Mouse (Mus musculus): ENCODE measurements around the gene Rtf1. TPM values are rescaled to one million over a fixed set of nuclear protein-coding genes. Genes with fewer than 3 reads are reported as not detected.

Gene Rtf1
- polyA plus RNA-seq, 1 experiment from 2014 or later = 81.4 TPM

- peaks cover 52% of the 10 kb centered on the region for H3K27me3 ChIP-seq
- no peak overlapping the region for H3K27ac ChIP-seq
- 3% methylated on average over 43 of the region's 44 CpGs for WGBS
- ATAC-seq = no peak
- no peaks in the 10 kb centered on the region for H3K9me3 ChIP-seq (replicated peaks)
- H3K4me3 ChIP-seq = peak overlapping the region; percentile 62
- H3K4me1 ChIP-seq = peaks cover 14% of the 10 kb centered on the region
- peak overlapping the region; percentile 98 for H3K4me2 ChIP-seq
- H3K9ac ChIP-seq = peak overlapping the region; percentile 70
- peaks cover 10% of the 10 kb centered on the region for H3K36me3 ChIP-seq (ENCODE audit: poor library complexity, severe bottlenecking)
Observed at GRCm38 (mm10) chr2:119758844-119759835, 84.3 kb downstream of the Rtf1 start.

- Histone ChIP-seq H3K4me3 (0 out of 2 replicates have a peak within 1 kb of the TSS, but pooled peaks have one; percentile 62), H3K27me3 (peaks cover 52% of the 10 kb centered on the region), H3K9me3 (replicated peaks) (no peaks in the 10 kb centered on the region), H3K9ac (no peak within 1 kb of the TSS), H3K36me3 (ENCODE audit: poor library complexity, severe bottlenecking) (peaks cover 21% of the 10 kb centered on the region), H3K27ac (no peak within 1 kb of the TSS), H3K4me2 (peak within 1 kb of the TSS; percentile 98; the same call in 1 of the 2 replicates), H3K4me1 (peaks cover 14% of the 10 kb centered on the region)
- no peak for ATAC-seq
- 18% methylated on average over 9 of the region's 9 CpGs for WGBS
Observed at GRCm38 (mm10) chr2:119760251-119760650, 85.4 kb downstream of the Rtf1 start, which contains the start of gene Ltk. Gene Ltk, minus strand, starts transcription at chr2:119760431.

- no peak overlapping the region for H3K4me2 ChIP-seq
- ATAC-seq = no peak
- 86% methylated on average over 1 of the region's 1 CpGs for WGBS
- H3K4me3 ChIP-seq = no peak overlapping the region
- peaks cover 14% of the 10 kb centered on the region for H3K4me1 ChIP-seq
- H3K27me3 ChIP-seq = peaks cover 39% of the 10 kb centered on the region
- no peaks in the 10 kb centered on the region for H3K9me3 ChIP-seq (replicated peaks)
- H3K9ac ChIP-seq = no peak overlapping the region
- peaks cover 35% of the 10 kb centered on the region for H3K36me3 ChIP-seq (ENCODE audit: poor library complexity, severe bottlenecking)
- H3K27ac ChIP-seq = no peak overlapping the region
Observed at GRCm38 (mm10) chr2:119762276-119762675, 87.4 kb downstream of the Rtf1 start.

GRCm38 (mm10) chr2:119763924-119764323 is 89.1 kb downstream of the Rtf1 start:
- ATAC-seq = no peak
- Histone ChIP-seq H3K4me2 (no peak overlapping the region), H3K36me3 (ENCODE audit: poor library complexity, severe bottlenecking) (peaks cover 47% of the 10 kb centered on the region), H3K27me3 (peaks cover 22% of the 10 kb centered on the region), H3K9me3 (replicated peaks) (no peaks in the 10 kb centered on the region), H3K4me3 (no peak overlapping the region), H3K9ac (no peak overlapping the region), H3K27ac (no peak overlapping the region), H3K4me1 (peaks cover under 1% of the 10 kb centered on the region; the same call in 1 of the 2 replicates)
- 68% methylated on average over 4 of the region's 4 CpGs for WGBS

- WGBS = 90% methylated on average over 6 of the region's 6 CpGs
- no peak overlapping the region for H3K4me2 ChIP-seq
- H3K9me3 ChIP-seq (replicated peaks) = no peaks in the 10 kb centered on the region
- H3K9ac ChIP-seq = no peak overlapping the region
- ATAC-seq = no peak
- no peaks in the 10 kb centered on the region for H3K4me1 ChIP-seq
- H3K27me3 ChIP-seq = no peaks in the 10 kb centered on the region
- peaks cover 80% of the 10 kb centered on the region for H3K36me3 ChIP-seq (ENCODE audit: poor library complexity, severe bottlenecking)
- no peak overlapping the region for H3K27ac ChIP-seq
- H3K4me3 ChIP-seq = no peak overlapping the region
Observed at GRCm38 (mm10) chr2:119767246-119767645, 92.4 kb downstream of the Rtf1 start.

Other genes with a start within 250 kb of the Rtf1 start
- gene Ino80, start 197.4 kb upstream of the Rtf1 start, polyA plus RNA-seq (2015; fragmentation: Nextera tagmentation; extraction: Ambion mirVana) = 4.1 and 4.6 TPM in 2 replicates
- 0.34 and 0.59 TPM in 2 replicates for gene Exd1, start 127.4 kb upstream of the Rtf1 start, polyA plus RNA-seq (2015; fragmentation: Nextera tagmentation; extraction: Ambion mirVana)
- gene Chp1, start 127.4 kb upstream of the Rtf1 start, polyA plus RNA-seq (2015; fragmentation: Nextera tagmentation; extraction: Ambion mirVana) = 65.7 and 69.6 TPM in 2 replicates
- 80.5 and 82.5 TPM in 2 replicates for gene Nusap1, start 56.8 kb upstream of the Rtf1 start, polyA plus RNA-seq (2015; fragmentation: Nextera tagmentation; extraction: Ambion mirVana)
- gene Oip5, start 56.6 kb upstream of the Rtf1 start, polyA plus RNA-seq (2015; fragmentation: Nextera tagmentation; extraction: Ambion mirVana) = 26.3 and 27.6 TPM in 2 replicates
- gene Ndufaf1, start 12.2 kb upstream of the Rtf1 start, polyA plus RNA-seq (2015; fragmentation: Nextera tagmentation; extraction: Ambion mirVana) = 38.3 and 43.2 TPM in 2 replicates
- 0.62 and 0.65 TPM in 2 replicates for gene Itpka, start 67.3 kb downstream of the Rtf1 start, polyA plus RNA-seq (2015; fragmentation: Nextera tagmentation; extraction: Ambion mirVana)
- gene Ltk, start 85.4 kb downstream of the Rtf1 start, polyA plus RNA-seq (2015; fragmentation: Nextera tagmentation; extraction: Ambion mirVana) = 0.13 and 0.14 TPM in 2 replicates
- gene Rpap1, start 112.5 kb downstream of the Rtf1 start, polyA plus RNA-seq (2015; fragmentation: Nextera tagmentation; extraction: Ambion mirVana) = 22.7 and 27.5 TPM in 2 replicates
- 17.1 and 18.7 TPM in 2 replicates for gene Tyro3, start 122.7 kb downstream of the Rtf1 start, polyA plus RNA-seq (2015; fragmentation: Nextera tagmentation; extraction: Ambion mirVana)
- 28.5 and 28.8 TPM in 2 replicates for gene Mga, start 222.2 kb downstream of the Rtf1 start, polyA plus RNA-seq (2015; fragmentation: Nextera tagmentation; extraction: Ambion mirVana)

Measured in forebrain, embryonic 13.5 days (tissue).